Mouse (Mus musculus) hindbrain, embryonic 15.5 days (tissue): ENCODE results near the gene Clca4a. TPM values are rescaled to one million over a fixed set of nuclear protein-coding genes. Genes with fewer than 3 reads are reported as not detected.

Source experiments
- ATAC-seq: fragments of 200-750 bp; cut with Nextera tagmentation; 2 replicates; pipeline ENCODE4 v1.8.0; 2017; ENCODE audit warnings: low read depth, moderate number of reproducible peaks, moderate TSS enrichment; ENCODE audit not compliant: low FRiP score
- H3K27ac ChIP-seq: fragments of 300-500 bp; sonication (generic); replicated peaks from 2 replicates; pipeline ENCODE4 v1.5.1; 2015; ENCODE audit warnings: mild to moderate bottlenecking, inconsistent platforms
- H3K27me3 ChIP-seq: fragments of 300-500 bp; sonication (generic); 2 replicates; pipeline ENCODE4 v1.6.1; 2015; ENCODE audit warnings: control low read depth, inconsistent platforms
- H3K36me3 ChIP-seq: fragments of 300-500 bp; sonication (generic); 2 replicates; pipeline ENCODE4 v1.6.1; 2015; ENCODE audit warnings: control low read depth, inconsistent platforms
- H3K4me1 ChIP-seq: fragments of 300-500 bp; sonication (generic); replicated peaks from 2 replicates; pipeline ENCODE4 v1.6.1; 2015; ENCODE audit warnings: control low read depth, inconsistent platforms
- H3K4me2 ChIP-seq: fragments of 300-500 bp; sonication (generic); 2 replicates; pipeline ENCODE4 v1.6.1; 2015; ENCODE audit warnings: moderate library complexity, mild to moderate bottlenecking, inconsistent platforms
- H3K4me3 ChIP-seq: fragments of 300-500 bp; sonication (generic); 2 replicates; pipeline ENCODE4 v1.5.1; 2015; ENCODE audit warnings: mild to moderate bottlenecking, inconsistent platforms
- H3K9ac ChIP-seq: fragments of 300-500 bp; sonication (generic); 2 replicates; pipeline ENCODE4 v1.6.1; 2015; ENCODE audit warnings: inconsistent platforms
- H3K9me3 ChIP-seq: fragments of 300-500 bp; sonication (generic); 2 replicates; pipeline ENCODE4 v1.6.1; 2016; ENCODE audit warnings: control low read depth, inconsistent platforms
- WGBS: fragments of 180-500 bp; shearing (Covaris S2); methylation state at CpG from one replicate; pipeline ENCODE4 v1.1.7; 2015; 5-methylcytosine and 5-hydroxymethylcytosine counted together
- polyA plus RNA-seq: library from polyadenylated mRNA; unstranded; fragments of >200 nt; fragmentation: Nextera tagmentation; extraction: Ambion mirVana; gene quantifications from 2 replicates; pipeline ENCODE4 v1.2.1, GENCODE M21; 2015

The Clca4a gene
- 0.05 TPM in 1 of 2 replicates, not detected in the other for polyA plus RNA-seq

DNA sequence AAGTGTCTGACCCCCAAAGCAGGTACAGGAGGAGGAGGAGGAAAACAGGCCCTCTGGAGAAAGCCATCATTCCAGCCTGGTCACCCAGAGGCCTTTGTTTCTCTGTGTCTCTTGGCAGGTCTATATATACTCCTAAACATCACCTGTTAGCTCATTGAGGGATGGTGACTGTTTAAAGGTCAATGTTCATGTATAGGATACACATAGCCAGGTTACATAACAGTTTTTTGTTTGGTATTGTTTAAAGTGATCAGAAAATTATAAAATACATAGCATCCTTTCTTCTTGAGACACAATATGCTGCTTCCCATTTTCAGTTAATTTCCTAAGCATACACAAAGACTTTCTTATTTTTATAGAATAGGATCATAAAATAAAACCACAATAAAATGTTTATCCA lies at the start of gene Clca4a:
TSS of gene Clca4a (minus strand) at position 101 of the 400 bp plus-strand sequence.
- H3K4me3 ChIP-seq = no peak within 1 kb of the TSS
- ATAC-seq = no peak

DNA sequence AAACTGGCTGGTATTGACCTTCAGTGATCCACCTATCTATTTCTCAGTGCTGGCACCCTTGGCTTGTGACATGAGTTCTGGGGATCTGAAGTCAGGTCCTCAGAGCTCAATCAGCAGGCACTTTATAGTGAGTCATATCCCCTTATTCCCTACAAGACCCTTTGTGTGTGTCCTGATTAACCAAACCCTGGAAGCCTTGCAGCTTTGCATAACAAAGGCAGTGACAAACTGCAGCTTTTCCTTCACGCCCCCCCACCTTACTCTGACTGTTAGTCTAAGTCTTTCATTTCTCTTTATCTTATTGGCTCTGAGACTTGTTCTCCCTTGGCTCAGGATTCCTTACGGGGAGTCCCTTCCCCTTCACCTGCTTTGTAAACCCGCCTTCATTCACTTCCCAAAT lies 43.0 kb upstream of the Clca4a start:
- no peaks in the 10 kb centered on the region for H3K4me1 ChIP-seq
- H3K27me3 ChIP-seq = no peaks in the 10 kb centered on the region
- WGBS = 54% methylated on average over 3 of the region's 3 CpGs
- H3K4me3 ChIP-seq = no peak overlapping the region
- no peak overlapping the region for H3K27ac ChIP-seq
- no peaks in the 10 kb centered on the region for H3K9me3 ChIP-seq
- no peaks in the 10 kb centered on the region for H3K36me3 ChIP-seq
- H3K4me2 ChIP-seq = no peak overlapping the region
- no peak for ATAC-seq
- H3K9ac ChIP-seq = no peak overlapping the region

More for the DNA sequence above, at the start of gene Clca4a:
- Histone ChIP-seq H3K9ac (no peak within 1 kb of the TSS), H3K4me1 (no peaks in the 10 kb centered on the region), H3K27me3 (no peaks in the 10 kb centered on the region), H3K36me3 (no peaks in the 10 kb centered on the region), H3K27ac (no peak within 1 kb of the TSS), H3K9me3 (no peaks in the 10 kb centered on the region), H3K4me2 (no peak within 1 kb of the TSS)

DNA sequence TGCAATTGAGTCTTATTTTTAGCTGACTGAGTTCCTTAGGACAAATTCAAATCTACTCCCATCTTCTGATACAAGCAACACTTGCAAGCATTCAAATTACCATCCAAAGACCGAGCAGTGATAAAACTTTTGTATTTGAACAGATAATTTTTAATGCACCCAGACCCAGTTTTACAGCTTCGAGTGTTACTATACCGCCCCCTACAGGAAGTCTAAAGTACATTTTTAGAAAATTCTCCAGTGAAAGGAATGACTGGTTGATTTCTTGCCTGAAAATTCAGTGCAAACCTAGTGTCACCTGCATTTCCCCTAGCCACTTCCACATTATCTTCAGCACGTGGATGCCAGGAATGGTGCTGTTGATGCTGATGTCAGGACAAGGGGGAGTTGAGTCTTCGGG lies 29.6 kb upstream of the Clca4a start:
- Histone ChIP-seq H3K4me2 (no peak overlapping the region), H3K4me3 (no peak overlapping the region), H3K36me3 (no peaks in the 10 kb centered on the region), H3K4me1 (no peaks in the 10 kb centered on the region), H3K9me3 (no peaks in the 10 kb centered on the region), H3K9ac (no peak overlapping the region), H3K27me3 (no peaks in the 10 kb centered on the region), H3K27ac (no peak overlapping the region)
- 32% methylated on average over 5 of the region's 5 CpGs for WGBS
- ATAC-seq = no peak

DNA sequence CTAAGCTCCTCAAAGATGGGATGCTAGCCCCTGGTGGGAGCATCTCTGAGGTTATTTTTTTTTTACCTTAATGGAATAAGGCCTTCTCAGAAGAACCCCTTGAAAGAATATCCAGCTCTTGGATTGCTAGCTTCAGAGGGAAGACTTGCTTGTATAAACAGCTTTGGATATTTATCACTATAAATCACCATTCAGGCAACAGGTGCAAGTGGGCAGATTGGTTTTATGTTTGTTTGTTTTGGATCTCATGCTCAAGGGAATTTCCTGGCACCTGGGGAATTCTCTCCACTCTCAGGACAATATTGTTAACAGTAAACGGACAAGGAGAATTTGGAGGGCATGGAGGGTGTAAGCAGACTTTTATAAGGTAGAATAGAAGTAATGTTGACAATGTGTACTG lies 26.1 kb upstream of the Clca4a start:
- H3K9me3 ChIP-seq = no peaks in the 10 kb centered on the region
- H3K36me3 ChIP-seq = no peaks in the 10 kb centered on the region
- ATAC-seq = no peak
- H3K4me2 ChIP-seq = no peak overlapping the region
- no peaks in the 10 kb centered on the region for H3K27me3 ChIP-seq
- H3K4me3 ChIP-seq = no peak overlapping the region
- no peaks in the 10 kb centered on the region for H3K4me1 ChIP-seq
- no peak overlapping the region for H3K9ac ChIP-seq
- no peak overlapping the region for H3K27ac ChIP-seq
- 83% methylated on average over 1 of the region's 1 CpGs for WGBS

DNA sequence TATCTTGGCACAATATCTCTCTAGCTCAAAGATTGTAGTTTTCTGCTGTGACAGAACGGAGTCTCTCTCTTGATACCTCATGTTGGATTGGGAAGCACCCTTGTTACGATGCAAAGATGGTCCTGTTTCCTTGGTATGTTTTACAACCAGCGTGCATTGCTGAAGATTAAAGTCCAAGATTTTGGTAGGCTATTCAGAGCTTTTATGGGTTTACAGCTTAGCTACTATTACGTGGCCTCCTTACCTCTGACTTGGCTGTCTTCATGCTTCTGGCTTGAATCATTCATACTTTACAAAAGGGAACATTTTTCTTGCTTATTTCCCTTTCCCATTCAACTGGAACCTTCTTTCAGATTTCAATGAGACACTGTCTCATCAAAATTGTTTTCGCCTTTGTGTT lies 18.2 kb upstream of the Clca4a start:
- H3K9ac ChIP-seq = no peak overlapping the region
- ATAC-seq = no peak
- H3K4me2 ChIP-seq = no peak overlapping the region
- WGBS = 91% methylated on average over 5 of the region's 5 CpGs
- H3K4me1 ChIP-seq = no peaks in the 10 kb centered on the region
- no peaks in the 10 kb centered on the region for H3K27me3 ChIP-seq
- H3K27ac ChIP-seq = no peak overlapping the region
- H3K4me3 ChIP-seq = no peak overlapping the region
- H3K9me3 ChIP-seq = no peaks in the 10 kb centered on the region
- H3K36me3 ChIP-seq = no peaks in the 10 kb centered on the region

DNA sequence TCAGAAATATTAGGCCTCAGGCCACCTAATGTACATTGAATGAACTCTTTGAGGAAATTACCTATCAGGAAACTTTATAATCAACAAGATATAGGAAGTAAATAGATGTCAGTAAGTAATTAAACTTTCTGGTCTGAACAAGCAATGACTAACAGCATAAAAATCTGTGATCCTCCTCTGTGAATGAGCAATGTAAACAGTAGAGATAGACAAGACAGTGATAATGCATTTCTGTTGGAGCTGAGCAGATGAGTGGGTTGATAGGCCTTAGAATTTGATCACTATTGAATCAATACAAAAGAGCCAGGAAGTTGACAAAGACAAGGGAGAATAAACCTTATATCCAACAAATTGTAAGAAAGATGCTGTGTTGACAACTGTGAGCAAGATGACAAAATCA lies 17.8 kb upstream of the Clca4a start:
- no peak for ATAC-seq
- Histone ChIP-seq H3K36me3 (no peaks in the 10 kb centered on the region), H3K9me3 (no peaks in the 10 kb centered on the region), H3K4me2 (no peak overlapping the region), H3K27me3 (no peaks in the 10 kb centered on the region), H3K4me3 (no peak overlapping the region), H3K4me1 (no peaks in the 10 kb centered on the region), H3K9ac (no peak overlapping the region), H3K27ac (no peak overlapping the region)

DNA sequence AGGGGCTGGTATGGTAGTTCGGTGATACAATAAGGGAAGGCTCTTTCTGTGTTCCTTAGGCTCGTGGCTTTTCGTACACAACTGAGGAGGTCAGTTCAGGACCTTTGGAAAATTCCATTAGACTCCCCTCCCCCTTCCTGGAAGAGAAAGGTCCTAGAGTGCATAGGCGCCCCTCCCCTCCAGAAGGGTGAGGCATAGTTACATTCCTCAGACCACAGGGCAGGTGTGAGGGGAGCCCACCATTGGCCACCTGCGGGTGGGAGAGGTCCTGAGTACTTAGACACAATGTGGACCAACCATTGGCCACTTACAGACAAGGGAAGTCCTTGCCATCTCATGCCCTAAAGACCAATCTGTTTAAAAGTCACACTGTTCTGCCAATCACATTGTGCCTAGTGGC lies 11.0 kb upstream of the Clca4a start:
- 87% methylated on average over 5 of the region's 5 CpGs for WGBS
- H3K9me3 ChIP-seq = no peaks in the 10 kb centered on the region

DNA sequence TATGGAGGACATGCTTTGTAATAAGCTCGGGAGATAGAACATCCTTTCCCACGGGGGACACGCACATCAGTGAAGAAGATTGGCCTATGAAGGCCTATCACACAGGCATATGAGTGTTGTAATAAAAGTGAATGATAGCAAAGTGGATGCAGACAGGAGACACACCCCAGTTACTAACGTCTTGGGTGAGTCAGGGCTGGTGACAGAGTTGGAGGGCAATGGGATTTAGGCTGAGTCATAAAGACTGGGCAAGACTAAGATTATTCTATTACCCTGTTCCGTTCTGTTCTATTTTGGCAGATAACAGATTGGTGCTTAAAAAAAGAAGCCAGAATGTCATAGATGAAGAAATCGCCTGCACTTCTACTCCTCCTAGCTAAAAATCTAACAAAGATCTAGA lies 5.7 kb upstream of the Clca4a start:
- Histone ChIP-seq H3K4me1 (no peaks in the 10 kb centered on the region), H3K9me3 (no peaks in the 10 kb centered on the region), H3K9ac (no peak overlapping the region), H3K4me2 (no peak overlapping the region), H3K36me3 (no peaks in the 10 kb centered on the region), H3K27me3 (no peaks in the 10 kb centered on the region), H3K27ac (no peak overlapping the region), H3K4me3 (no peak overlapping the region)
- WGBS = 86% methylated on average over 6 of the region's 6 CpGs
- ATAC-seq = no peak

More for the DNA sequence above, 11.0 kb upstream of the Clca4a start:
- no peaks in the 10 kb centered on the region for H3K4me1 ChIP-seq
- no peak overlapping the region for H3K4me2 ChIP-seq
- H3K27me3 ChIP-seq = no peaks in the 10 kb centered on the region
- H3K36me3 ChIP-seq = no peaks in the 10 kb centered on the region
- ATAC-seq = no peak
- H3K4me3 ChIP-seq = no peak overlapping the region
- H3K9ac ChIP-seq = no peak overlapping the region
- H3K27ac ChIP-seq = no peak overlapping the region

DNA sequence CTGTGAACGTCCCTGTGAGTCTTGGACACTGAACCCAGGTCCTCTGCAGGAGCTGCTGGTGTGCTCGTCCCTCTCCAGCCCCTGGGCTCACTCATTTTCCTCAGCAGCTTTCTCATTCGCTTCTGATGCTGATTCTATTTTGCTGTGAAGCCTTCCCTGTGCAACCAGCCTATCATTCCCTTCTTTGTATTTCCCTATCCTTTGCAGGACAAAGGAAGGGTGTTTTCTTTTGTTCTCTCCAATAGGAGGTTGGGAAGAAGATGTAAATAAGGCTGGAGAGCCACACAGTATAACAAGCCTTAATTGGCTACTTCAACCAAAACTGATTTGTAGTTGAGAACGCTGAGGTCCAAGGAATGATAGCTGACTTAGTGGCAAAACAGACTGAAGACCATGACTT lies 2.8 kb upstream of the Clca4a start:
- WGBS = 15% methylated on average over 4 of the region's 4 CpGs

DNA sequence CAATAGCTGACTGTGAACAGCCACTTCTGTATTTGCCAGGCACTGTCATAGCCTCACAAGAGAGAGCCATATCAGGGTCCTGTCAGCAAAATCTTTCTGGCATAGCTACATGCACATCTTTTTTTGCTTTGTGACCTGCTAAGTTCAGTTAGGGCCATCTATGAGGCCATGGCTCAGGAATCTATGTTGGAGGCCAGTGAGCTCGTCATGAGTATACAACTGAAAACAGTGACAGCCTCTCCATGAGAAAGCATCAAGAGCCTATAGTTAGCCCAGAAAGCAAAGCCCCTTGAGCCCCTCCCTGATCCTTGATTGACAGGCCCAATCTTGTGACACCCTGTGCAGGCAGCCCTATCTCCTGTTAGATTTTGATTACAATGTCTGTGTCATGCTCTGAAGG lies 1.2 kb upstream of the Clca4a start:
- whole genome bisulfite sequencing = 68% methylated on average over 1 of the region's 1 CpGs
- Histone ChIP-seq H3K4me1 (no peaks in the 10 kb centered on the region), H3K4me2 (no peak overlapping the region), H3K27me3 (no peaks in the 10 kb centered on the region), H3K36me3 (no peaks in the 10 kb centered on the region), H3K9ac (no peak overlapping the region), H3K27ac (no peak overlapping the region), H3K9me3 (no peaks in the 10 kb centered on the region), H3K4me3 (no peak overlapping the region)
- no peak for ATAC-seq

More for the DNA sequence above, 2.8 kb upstream of the Clca4a start:
- Histone ChIP-seq H3K36me3 (no peaks in the 10 kb centered on the region), H3K27ac (no peak overlapping the region), H3K27me3 (no peaks in the 10 kb centered on the region), H3K4me2 (no peak overlapping the region), H3K4me3 (no peak overlapping the region), H3K4me1 (no peaks in the 10 kb centered on the region), H3K9ac (no peak overlapping the region), H3K9me3 (no peaks in the 10 kb centered on the region)
- ATAC-seq = no peak

DNA sequence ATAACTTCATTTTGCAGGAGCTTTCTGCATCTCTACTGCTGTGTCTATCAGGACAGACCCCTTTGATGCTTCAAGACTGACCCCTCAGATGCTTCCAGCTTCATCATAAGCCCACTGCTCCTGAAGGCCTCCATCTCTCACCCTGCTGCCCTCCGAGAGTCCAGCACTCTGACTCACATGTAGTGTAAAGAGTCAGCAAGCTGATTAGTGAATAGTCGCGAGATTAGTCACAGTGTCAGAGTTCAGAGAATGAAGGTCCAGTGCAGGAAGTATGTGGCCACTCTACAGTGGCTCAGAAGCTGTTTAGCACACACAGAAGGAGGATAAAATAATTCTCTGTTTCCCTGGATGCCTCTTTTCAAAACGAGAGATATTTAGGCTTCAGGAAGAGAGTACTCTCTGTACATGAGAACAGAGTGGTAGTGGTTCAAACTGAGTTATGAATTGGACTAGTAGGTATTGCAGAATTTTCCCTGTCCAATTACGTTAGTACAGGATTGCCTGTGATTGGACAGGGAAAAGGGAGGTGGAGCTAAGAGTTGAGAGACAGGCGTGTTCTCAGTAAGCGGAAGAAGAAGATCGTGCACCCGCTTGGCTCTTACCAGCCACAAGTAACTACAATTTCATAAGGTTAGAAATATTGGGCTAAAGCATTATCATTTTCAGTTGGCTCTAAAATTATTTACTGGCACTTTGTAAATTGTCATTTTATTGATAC lies 3.1 kb downstream of the Clca4a start:
- no peak for ATAC-seq
- H3K9me3 ChIP-seq = no peaks in the 10 kb centered on the region
- H3K4me3 ChIP-seq = no peak overlapping the region
- H3K27me3 ChIP-seq = no peaks in the 10 kb centered on the region
- H3K9ac ChIP-seq = no peak overlapping the region
- H3K27ac ChIP-seq = no peak overlapping the region
- H3K4me2 ChIP-seq = no peak overlapping the region
- 77% methylated on average over 9 of the region's 9 CpGs for WGBS
- no peaks in the 10 kb centered on the region for H3K4me1 ChIP-seq
- no peaks in the 10 kb centered on the region for H3K36me3 ChIP-seq

DNA sequence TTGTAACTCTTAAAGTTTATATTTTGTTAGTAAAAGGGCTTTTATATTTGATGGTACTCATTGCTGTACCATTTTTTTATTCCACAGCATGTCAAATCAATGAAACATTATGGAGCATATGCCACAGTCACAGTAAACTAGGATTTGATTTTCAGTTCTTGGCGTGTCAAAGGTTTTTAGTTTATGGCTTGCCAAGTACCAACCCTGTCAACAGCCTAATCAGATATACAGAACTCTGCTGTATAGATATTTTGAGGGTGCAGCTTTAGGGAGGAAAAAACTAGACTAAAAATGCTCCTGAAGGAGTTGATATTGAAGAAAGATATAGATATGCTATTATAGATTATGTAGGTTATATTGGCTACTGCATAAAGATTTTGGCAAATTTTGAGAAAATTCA lies 5.1 kb downstream of the Clca4a start:
- Histone ChIP-seq H3K4me3 (no peak overlapping the region), H3K9me3 (no peaks in the 10 kb centered on the region)
- WGBS = 83% methylated on average over 1 of the region's 1 CpGs

DNA sequence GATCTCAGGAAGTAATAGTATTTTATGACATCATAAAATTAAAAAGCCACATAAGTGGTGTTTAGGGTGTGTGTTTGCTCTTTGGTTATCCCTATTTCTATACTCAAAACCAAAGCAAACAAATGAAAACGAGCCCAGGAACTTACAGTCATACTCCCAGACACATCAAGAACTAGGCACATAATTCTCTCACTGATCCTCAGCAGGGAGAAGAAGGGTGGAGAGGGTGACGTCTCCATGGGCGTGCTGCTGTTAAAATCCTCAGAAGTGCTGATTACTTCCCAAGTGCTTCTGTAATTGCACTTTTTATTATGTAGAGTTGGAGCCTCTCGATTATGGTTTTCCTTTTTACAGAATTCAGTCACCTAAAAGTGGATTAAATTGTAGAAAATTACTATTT lies 8.8 kb downstream of the Clca4a start:
- Histone ChIP-seq H3K9me3 (no peaks in the 10 kb centered on the region), H3K4me1 (no peaks in the 10 kb centered on the region), H3K36me3 (no peaks in the 10 kb centered on the region), H3K27me3 (no peaks in the 10 kb centered on the region), H3K27ac (no peak overlapping the region), H3K4me2 (no peak overlapping the region), H3K4me3 (no peak overlapping the region), H3K9ac (no peak overlapping the region)
- no peak for ATAC-seq
- WGBS = 79% methylated on average over 4 of the region's 4 CpGs

More for the DNA sequence above, 5.1 kb downstream of the Clca4a start:
- Histone ChIP-seq H3K9ac (no peak overlapping the region), H3K27me3 (no peaks in the 10 kb centered on the region), H3K4me2 (no peak overlapping the region), H3K4me1 (no peaks in the 10 kb centered on the region), H3K27ac (no peak overlapping the region), H3K36me3 (no peaks in the 10 kb centered on the region)
- no peak for ATAC-seq
